Mouse (Mus musculus) hematopoietic stem cell, adult 5-6 weeks (primary cell): ENCODE data around the gene Gm3106. TPM values are rescaled to one million over a fixed set of nuclear protein-coding genes. Genes with fewer than 3 reads are reported as not detected.
"Not testable (repeated sequence)": the region's sequence is repeated elsewhere in the genome, so short reads cannot be mapped to it uniquely, and the experiment has no call there.

Experiments used
- ATAC-seq, 2 experiments: fragments of 125-278 bp in 1 of 2; replicated peaks in 1 of 2; 2 replicates each; pipeline ENCODE4 v1.8.0; 2016 to 2017; ENCODE audit warnings: inconsistent platforms in 2 of 2, mild to moderate bottlenecking in 2 of 2, moderate number of reproducible peaks in 2 of 2, low read depth in 1 of 2, moderate TSS enrichment in 1 of 2; ENCODE audit not compliant: low FRiP score in 2 of 2, poor library complexity in 2 of 2, severe bottlenecking in 2 of 2, insufficient read depth in 1 of 2, low TSS enrichment in 1 of 2
- total RNA-seq: library from RNA; stranded (forward); fragments of 172-1452, 232-1000 nt; gene quantifications from 2 replicates; pipeline ENCODE4 v1.2.3, GENCODE M21; 2017

The Gm3106 gene
- not detected in 2 replicates for total RNA-seq

- ATAC-seq, result not testable (repeated sequence)
Measured at GRCm38 (mm10) chr5:94217705-94218104, at the start of gene Gm3106. TSS of gene Gm3106 (plus strand) at chr5:94218005.

Other genes starting within 250 kb of the Gm3106 start
- not detected in 2 replicates for gene BC061212, start 147.5 kb upstream of the Gm3106 start, total RNA-seq
- gene Gm6351, start 141.6 kb upstream of the Gm3106 start, total RNA-seq, result not detected in 2 replicates
- gene A430089I19Rik, start 88.8 kb downstream of the Gm3106 start, total RNA-seq, result not detected in 2 replicates
- gene Gm6502, start 96.4 kb downstream of the Gm3106 start, total RNA-seq, result not detected in 2 replicates
- gene AA792892, start 121.7 kb downstream of the Gm3106 start, total RNA-seq, result not detected in 2 replicates
- gene Gm7682, start 227.8 kb downstream of the Gm3106 start, total RNA-seq, result not detected in 2 replicates